In genomic region chr13:82719500-82719899, GRCm38 (mm10) we compare ENCODE assay signal across 17 mouse cellular contexts.
"Had no signal": no experiment of that assay in that cellular context is flagged by ENCODE, and none has a peak within 500 bp of the region (broad histone marks: within the 10 kb centered on the region; RNA-seq: fewer than 3 reads in every experiment).

No protein-coding gene starts in this region.

- ATAC-seq: liver, embryonic 12.5 days; liver, postnatal 0 days; lung, postnatal 0 days; midbrain, embryonic 13.5 days; midbrain, embryonic 15.5 days; midbrain, embryonic 16.5 days had no signal

- DNase-seq: left cerebral cortex, postnatal 4 days; liver; liver, embryonic 13.5 days; liver, postnatal 0 days; lung, adult 18-20 months; lung, adult 2 months; lung, embryonic 14.5 days; lung, postnatal 10 days; lung, postnatal 14 days; lung, postnatal 36 days; lung, postnatal 4 days; midbrain, embryonic 14.5 days had no signal
